Mouse (Mus musculus) erythroblast, embryonic 14.5 days (primary cell): ENCODE measurements at regions not wholly inside any gene's neighbourhood (a gene's known extent, or its start where the extent isn't known, plus 50 kb on each side); places are given as distances from the start of the nearest gene placed in this dataset.

Experiments used
- GATA1 ChIP-seq: IDR thresholded peaks from 2 replicates; pipeline ENCODE4 v1.6.1; 2012; ENCODE audit warnings: low read length, inconsistent platforms, mixed read lengths
- TAL1 ChIP-seq: IDR thresholded peaks from 3 replicates; pipeline ENCODE4 v1.6.1; 2012; ENCODE audit warnings: low read length, inconsistent platforms, mixed read lengths

GRCm38 (mm10) chr15:37127170-37127569, 119.6 kb upstream of the Zfp706 start:
- no peak for TF ChIP-seq GATA1
- no peak for TF ChIP-seq TAL1
